Mouse (Mus musculus) midbrain, embryonic 16.5 days (tissue): Measurements from ENCODE around the gene Prlh. TPM values are rescaled to one million over a fixed set of nuclear protein-coding genes. Genes with fewer than 3 reads are reported as not detected.

ENCODE experiments used
- ATAC-seq: fragments of 200-750 bp; cut with Nextera tagmentation; 2 replicates; pipeline ENCODE4 v1.8.0; 2017; ENCODE audit warnings: moderate TSS enrichment
- H3K27ac ChIP-seq: fragments of 300-500 bp; sonication (generic); 2 replicates; pipeline ENCODE4 v1.5.1; 2014; ENCODE audit warnings: mild to moderate bottlenecking, low read length, mixed read lengths
- H3K27me3 ChIP-seq: fragments of 300-500 bp; sonication (generic); 2 replicates; pipeline ENCODE4 v1.6.1; 2014; ENCODE audit warnings: low read depth, low read length, mixed read lengths; ENCODE audit not compliant: control insufficient read depth, insufficient read depth
- H3K36me3 ChIP-seq: fragments of 300-500 bp; sonication (generic); 2 replicates; pipeline ENCODE4 v1.6.1; 2014; ENCODE audit warnings: mild to moderate bottlenecking, low read length, moderate library complexity, mixed read lengths; ENCODE audit not compliant: control insufficient read depth, insufficient read depth
- H3K4me1 ChIP-seq: fragments of 300-500 bp; sonication (generic); 2 replicates; pipeline ENCODE4 v1.6.1; 2014; ENCODE audit warnings: mild to moderate bottlenecking, low read length, mixed read lengths; ENCODE audit not compliant: control insufficient read depth, insufficient read depth
- H3K4me2 ChIP-seq: fragments of 300-500 bp; sonication (generic); 2 replicates; pipeline ENCODE4 v1.6.1; 2014; ENCODE audit warnings: mild to moderate bottlenecking, low read length, mixed read lengths
- H3K4me3 ChIP-seq: fragments of 300-500 bp; sonication (generic); 2 replicates; pipeline ENCODE4 v1.5.1; 2014; ENCODE audit warnings: low read depth, mild to moderate bottlenecking, low read length, moderate library complexity, mixed read lengths
- H3K9ac ChIP-seq: fragments of 300-500 bp; sonication (generic); 2 replicates; pipeline ENCODE4 v1.6.1; 2014; ENCODE audit warnings: low read depth, low read length, mixed read lengths
- H3K9me3 ChIP-seq: fragments of 300-500 bp; sonication (generic); replicated peaks from 2 replicates; pipeline ENCODE4 v1.6.1; 2014; ENCODE audit warnings: mild to moderate bottlenecking, low read length, mixed read lengths; ENCODE audit not compliant: control insufficient read depth, poor library complexity, severe bottlenecking
- WGBS: fragments of 180-500 bp; shearing (Covaris S2); extraction: QIAGEN DNeasy Blood & Tissue Kit; methylation state at CpG from one replicate; pipeline ENCODE4 v1.1.7; 2014; 5-methylcytosine and 5-hydroxymethylcytosine counted together
- polyA plus RNA-seq: library from polyadenylated mRNA; unstranded; fragments of >200 nt; fragmentation: Nextera tagmentation; extraction: Ambion mirVana; gene quantifications from 2 replicates; pipeline ENCODE4 v1.2.1, GENCODE M21; 2015

Gene Prlh
- polyA plus RNA-seq, 1 experiment from 2014 or later = not detected

DNA sequence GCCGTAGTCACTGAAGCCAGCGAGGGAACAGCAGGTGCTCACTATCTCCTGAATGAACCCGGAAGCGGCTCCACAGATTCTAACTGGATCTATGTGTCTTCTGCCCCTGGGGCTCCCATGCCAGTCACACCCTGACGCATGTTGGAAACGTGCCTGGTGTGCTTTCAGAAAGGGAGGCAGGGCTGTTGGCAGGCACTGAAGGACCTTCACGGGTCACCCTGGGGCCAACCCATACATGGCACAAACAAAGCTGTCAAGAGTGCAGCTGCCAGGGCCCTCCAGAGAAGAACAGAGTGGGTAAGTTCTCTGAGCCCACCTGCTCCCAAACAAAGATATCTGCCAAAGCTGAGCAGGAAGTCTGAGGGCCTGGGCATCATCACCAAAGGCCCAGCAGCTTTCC is 14.7 kb downstream of the Prlh start:
- Histone ChIP-seq H3K36me3 (no peaks in the 10 kb centered on the region), H3K4me2 (no peak overlapping the region), H3K9ac (no peak overlapping the region), H3K27ac (no peak overlapping the region), H3K9me3 (no peaks in the 10 kb centered on the region), H3K4me1 (no peaks in the 10 kb centered on the region), H3K27me3 (no peaks in the 10 kb centered on the region), H3K4me3 (no peak overlapping the region)
- ATAC-seq = no peak
- WGBS = 57% methylated on average over 7 of the region's 7 CpGs

DNA sequence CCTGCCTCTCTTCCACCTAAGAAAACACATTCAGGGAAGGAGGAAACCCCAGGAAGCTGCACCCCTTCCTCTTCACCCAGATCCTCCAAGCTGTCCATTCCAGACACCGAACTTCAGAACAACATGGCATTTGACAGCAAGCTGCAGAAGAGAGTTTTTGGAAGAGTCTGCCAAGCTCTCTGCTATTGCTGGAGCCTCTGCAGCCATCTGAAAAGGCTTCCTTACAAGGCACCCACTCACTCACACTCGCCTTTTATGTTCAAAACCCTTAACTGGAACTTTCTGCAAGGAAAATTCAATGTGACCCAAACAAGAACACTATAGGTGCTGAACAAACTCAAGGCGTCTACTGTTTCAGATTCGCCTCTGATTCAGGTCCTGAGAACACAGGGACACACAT is 15.7 kb downstream of the Prlh start:
- Histone ChIP-seq H3K27ac (no peak overlapping the region), H3K9me3 (no peaks in the 10 kb centered on the region), H3K9ac (no peak overlapping the region), H3K36me3 (no peaks in the 10 kb centered on the region), H3K27me3 (no peaks in the 10 kb centered on the region), H3K4me2 (no peak overlapping the region), H3K4me1 (0 out of 2 replicates have a peak, but pooled peaks cover 3% of the 10 kb centered on the region), H3K4me3 (no peak overlapping the region)
- ATAC-seq = no peak
- 85% methylated on average over 4 of the region's 4 CpGs for WGBS

DNA sequence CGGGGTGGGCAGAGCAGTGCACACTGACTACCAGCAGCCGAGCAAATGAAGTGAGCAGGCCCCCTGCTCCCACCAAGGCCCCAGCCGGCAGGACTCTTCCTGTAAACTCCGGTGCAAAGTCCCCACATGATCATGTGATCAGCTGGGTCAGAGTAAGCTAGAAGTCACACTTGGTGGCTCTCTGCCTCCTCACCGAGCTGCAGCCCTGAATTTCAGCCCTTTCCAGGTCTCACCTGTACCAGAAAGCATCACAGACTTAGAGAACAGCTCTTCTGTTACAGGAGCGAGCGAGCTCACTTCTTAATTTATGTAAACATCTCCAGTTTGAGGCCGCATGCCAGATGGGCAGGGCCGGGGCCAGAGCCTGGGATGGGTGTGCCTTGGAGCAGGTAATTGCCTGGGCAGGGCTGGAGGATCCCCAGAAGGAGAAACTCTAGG is 16.5 kb downstream of the Prlh start, which contains the start of gene Rab17:
TSS of gene Rab17 (minus strand) at position 315 of the 438 bp plus-strand sequence.
- Histone ChIP-seq H3K27me3 (no peaks in the 10 kb centered on the region), H3K4me1 (peaks cover 7% of the 10 kb centered on the region; the same call in 1 of the 2 replicates), H3K4me2 (no peak within 1 kb of the TSS), H3K36me3 (no peaks in the 10 kb centered on the region), H3K9me3 (no peaks in the 10 kb centered on the region), H3K27ac (no peak within 1 kb of the TSS), H3K9ac (no peak within 1 kb of the TSS), H3K4me3 (no peak within 1 kb of the TSS)
- ATAC-seq = no peak
- WGBS = 44% methylated on average over 9 of the region's 9 CpGs

DNA sequence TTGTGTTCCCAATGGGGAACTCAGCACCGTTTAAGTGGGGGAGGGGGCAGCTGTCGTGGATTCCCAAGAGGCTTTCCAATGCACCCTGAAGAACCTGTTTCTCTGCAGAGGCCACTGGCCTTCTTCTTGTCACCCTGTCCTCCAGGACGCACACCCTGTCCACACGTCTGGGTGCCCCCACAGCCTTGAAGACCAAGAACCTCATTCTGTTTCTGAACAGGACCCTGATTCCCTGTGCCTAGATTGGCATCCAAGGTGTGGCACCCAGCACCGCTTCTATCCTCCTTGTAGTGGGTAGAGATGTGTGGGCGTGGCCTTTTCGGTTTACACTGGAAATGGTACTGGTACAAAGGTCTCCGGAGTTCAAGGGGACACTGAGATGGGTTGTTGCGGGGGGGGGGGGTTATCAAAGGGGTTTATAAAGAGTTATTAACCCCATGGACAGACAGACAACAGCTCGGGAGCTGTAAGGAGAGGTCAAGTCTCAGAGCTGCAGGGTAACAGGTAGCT is 17.0 kb downstream of the Prlh start:
- no peak overlapping the region for H3K4me3 ChIP-seq
- 79% methylated on average over 10 of the region's 10 CpGs for WGBS
- H3K4me1 ChIP-seq = peaks cover 12% of the 10 kb centered on the region
- H3K9me3 ChIP-seq = no peaks in the 10 kb centered on the region
- no peak overlapping the region for H3K27ac ChIP-seq
- H3K4me2 ChIP-seq = no peak overlapping the region
- no peak for ATAC-seq
- H3K27me3 ChIP-seq = no peaks in the 10 kb centered on the region
- no peaks in the 10 kb centered on the region for H3K36me3 ChIP-seq
- no peak overlapping the region for H3K9ac ChIP-seq

DNA sequence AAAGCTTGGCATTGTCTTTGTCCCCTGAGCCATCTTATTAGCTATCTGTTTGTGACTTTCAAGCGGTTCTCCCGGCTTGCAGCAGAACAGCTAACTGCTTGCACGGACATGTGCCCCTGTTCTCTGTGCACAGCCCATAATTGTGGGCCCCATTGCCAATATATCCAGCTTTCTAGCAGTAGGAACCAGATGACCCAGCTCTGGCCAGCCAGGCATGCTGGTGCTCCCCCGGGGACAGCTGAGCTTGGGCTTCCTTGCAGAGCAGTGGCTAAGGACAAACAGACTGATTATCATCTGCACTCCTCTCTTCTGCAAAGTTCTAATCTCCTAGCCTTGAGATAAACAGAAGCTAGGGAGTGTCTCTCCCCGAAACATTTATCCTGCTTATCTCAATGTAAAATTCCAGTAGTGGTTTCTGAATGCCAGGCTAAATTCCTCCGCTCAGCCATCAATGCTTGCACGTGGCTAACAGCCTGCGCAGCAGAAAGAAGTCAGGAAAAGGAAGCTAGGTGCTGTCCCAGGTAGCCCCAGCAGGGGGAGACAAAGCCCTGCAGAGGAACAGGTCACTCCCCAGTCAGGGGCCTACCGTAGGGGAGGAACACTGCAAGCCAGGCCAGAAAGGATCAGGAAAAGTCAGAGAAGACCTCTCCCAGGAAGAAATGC is 20.1 kb downstream of the Prlh start:
- H3K9me3 ChIP-seq = no peaks in the 10 kb centered on the region
- no peak overlapping the region for H3K4me3 ChIP-seq
- no peak overlapping the region for H3K27ac ChIP-seq
- no peak overlapping the region; the same call in 1 of the 2 replicates for H3K4me2 ChIP-seq
- 18% methylated on average over 9 of the region's 9 CpGs for WGBS
- H3K9ac ChIP-seq = no peak overlapping the region
- peak; percentile 72 for ATAC-seq
- H3K4me1 ChIP-seq = peaks cover 24% of the 10 kb centered on the region
- H3K27me3 ChIP-seq = no peaks in the 10 kb centered on the region
- no peaks in the 10 kb centered on the region for H3K36me3 ChIP-seq

DNA sequence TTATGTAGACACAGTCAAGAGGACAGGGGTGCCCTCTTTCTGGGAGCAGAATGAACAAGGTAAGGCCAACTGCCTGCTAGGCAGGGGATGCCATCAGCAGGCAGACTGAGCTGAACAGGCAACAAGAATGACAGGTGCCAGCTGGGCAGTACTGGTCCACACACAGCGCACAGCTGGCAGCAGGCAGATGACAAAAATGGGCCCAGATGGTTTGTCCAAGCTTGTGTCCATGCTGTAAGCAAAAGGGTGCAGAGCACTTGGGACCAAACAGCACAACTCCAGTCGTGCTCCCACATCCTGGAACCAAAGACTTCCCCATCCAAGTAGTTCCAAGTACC is 20.6 kb downstream of the Prlh start:
- Histone ChIP-seq H3K9ac (no peak overlapping the region), H3K27ac (no peak overlapping the region), H3K4me1 (peaks cover 24% of the 10 kb centered on the region), H3K36me3 (no peaks in the 10 kb centered on the region), H3K9me3 (no peaks in the 10 kb centered on the region), H3K4me2 (no peak overlapping the region), H3K4me3 (no peak overlapping the region), H3K27me3 (no peaks in the 10 kb centered on the region)
- ATAC-seq = peak; percentile 34
- WGBS = 82% methylated on average over 2 of the region's 2 CpGs

DNA sequence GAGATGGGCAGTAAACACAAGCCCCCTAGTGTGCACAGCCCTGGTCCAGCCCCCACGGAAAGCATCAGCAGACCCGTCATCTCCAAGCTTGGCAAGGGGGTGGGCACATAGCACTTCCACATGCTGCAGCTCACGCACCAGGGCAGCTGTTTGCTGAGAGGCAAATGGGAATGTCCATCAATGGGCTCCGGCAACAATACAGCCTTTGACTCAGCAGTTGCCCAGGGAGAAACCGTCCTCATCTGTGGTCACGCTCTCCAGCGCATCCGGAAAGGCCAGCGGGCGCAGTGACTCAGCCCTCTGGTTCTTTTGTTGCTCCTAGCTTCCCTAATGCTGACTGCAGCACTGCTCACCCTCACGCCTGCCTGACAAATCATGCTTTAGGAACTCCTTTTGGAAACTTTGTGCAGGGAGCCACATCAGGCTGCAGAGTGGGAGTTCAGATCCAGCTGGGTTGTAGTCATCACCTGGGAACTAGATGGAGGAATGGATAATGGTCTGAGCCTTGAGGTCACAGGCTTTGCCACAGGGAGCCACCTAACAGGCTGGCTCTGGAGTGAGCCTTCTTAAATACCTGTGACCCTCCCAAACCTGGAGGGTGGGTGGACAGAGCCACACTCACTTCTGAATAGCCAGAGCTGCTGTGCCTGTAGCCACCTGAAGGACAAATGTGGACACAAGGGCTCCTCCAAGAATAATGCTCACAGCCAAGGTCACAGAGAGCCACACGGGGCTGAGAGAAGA is 22.2 kb downstream of the Prlh start:
- ATAC-seq = peak; percentile 66
- Histone ChIP-seq H3K9me3 (no peaks in the 10 kb centered on the region), H3K27ac (peak overlapping the region; percentile 0; the same call in 1 of the 2 replicates), H3K36me3 (no peaks in the 10 kb centered on the region), H3K4me3 (no peak overlapping the region), H3K9ac (peak overlapping the region; percentile 45; the same call in 1 of the 2 replicates), H3K4me2 (peak overlapping the region; percentile 41), H3K27me3 (no peaks in the 10 kb centered on the region), H3K4me1 (peaks cover 24% of the 10 kb centered on the region)
- WGBS = 4% methylated on average over 12 of the region's 12 CpGs

DNA sequence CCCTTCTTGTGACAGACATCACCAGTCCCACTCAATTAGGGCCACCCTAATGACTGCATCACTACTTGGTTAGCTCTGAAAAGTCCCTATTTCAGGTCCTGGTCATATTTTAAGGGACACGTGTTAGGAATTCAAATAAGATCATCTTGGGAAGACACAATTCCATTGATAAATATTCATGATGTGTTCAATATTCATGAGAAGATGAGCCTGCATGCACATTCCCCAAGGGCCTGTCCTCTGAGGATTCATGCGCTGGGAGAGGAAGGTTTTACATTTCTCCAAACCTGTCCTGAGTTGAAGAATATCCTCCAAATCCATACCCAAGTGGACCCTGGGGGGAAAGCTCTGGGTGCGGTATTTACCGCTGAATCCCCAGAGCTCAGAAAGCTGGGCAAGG is 23.1 kb downstream of the Prlh start:
- 41% methylated on average over 4 of the region's 4 CpGs for WGBS
- no peak overlapping the region for H3K4me3 ChIP-seq
- H3K4me1 ChIP-seq = peaks cover 24% of the 10 kb centered on the region
- no peak overlapping the region for H3K27ac ChIP-seq
- no peaks in the 10 kb centered on the region for H3K27me3 ChIP-seq
- no peak overlapping the region for H3K9ac ChIP-seq
- no peaks in the 10 kb centered on the region for H3K9me3 ChIP-seq
- no peak overlapping the region for H3K4me2 ChIP-seq
- ATAC-seq = no peak; the same call in 1 of the 2 replicates
- no peaks in the 10 kb centered on the region for H3K36me3 ChIP-seq
